19 mouse cellular contexts compared by ENCODE assay signal in genomic region chr16:82521582-82521981, GRCm38 (mm10).
A peak's percentile ranks its signal among the peaks of the same experiment; 100 is the strongest.
DNase-seq lines count a peak whose midpoint lies in the region; ATAC-seq and TF ChIP-seq lines count a peak whose summit lies in the region.
"Had no signal": no experiment of that assay in that cellular context is flagged by ENCODE, and none has a peak within 500 bp of the region (broad histone marks: within the 10 kb centered on the region; RNA-seq: fewer than 3 reads in every experiment).

No protein-coding gene starts in this region.

- H3K4me2 ChIP-seq in forebrain, postnatal 0 days (ENCODE audit: low read depth): no peak overlapping the region
- no peak overlapping the region for H3K4me2 ChIP-seq in stomach, postnatal 0 days (replicated peaks; ENCODE audit: low read depth)
- H3K4me2 ChIP-seq: liver, embryonic 11.5 days; lung, embryonic 15.5 days; midbrain, embryonic 12.5 days had no signal

- H3K36me3 ChIP-seq in forebrain, postnatal 0 days (ENCODE audit: insufficient read depth): no peaks in the 10 kb centered on the region
- H3K36me3 ChIP-seq in forebrain, embryonic 10.5 days (replicated peaks): no peaks in the 10 kb centered on the region
- H3K36me3 ChIP-seq in stomach, postnatal 0 days (ENCODE audit: control insufficient read depth, insufficient read depth, low read length): no peaks in the 10 kb centered on the region
- H3K36me3 ChIP-seq: limb, embryonic 10.5 days; lung, embryonic 15.5 days; midbrain, embryonic 12.5 days had no signal

- DNase-seq in forebrain, postnatal 0 days: peak; percentile 30
- no peak for DNase-seq in forebrain, embryonic 10.5 days (ENCODE audit: extremely low spot score, low spot score)
- no peak for DNase-seq in left cerebral cortex, adult 2 months (ENCODE audit: extremely low spot score in 1 of 2, low spot score in 2 of 2)
- no peak for DNase-seq in left cerebral cortex, adult 18-20 months (ENCODE audit: low spot score in 2 of 2)
- DNase-seq in Muller cell, postnatal 12 days (ENCODE audit: inconsistent ontology term): peak; percentile 4
- no peak for DNase-seq in stomach, postnatal 0 days (ENCODE audit: low spot score)
- no peak for DNase-seq in cerebellum, postnatal 36 days
- DNase-seq: cerebellum, adult 11-12 months; heart, adult 11 months; kidney, adult 8-10 months; kidney, postnatal 4 days; right cerebral cortex, adult 18-20 months; thymus, adult 2 months had no signal

- no peak for TF ChIP-seq EP300 in stomach, postnatal 0 days (optimal IDR thresholded peaks at IDR 0.05)

- H3K27me3 ChIP-seq in forebrain, postnatal 0 days (ENCODE audit: insufficient read depth, low read length): no peaks in the 10 kb centered on the region
- H3K27me3 ChIP-seq in forebrain, embryonic 10.5 days (ENCODE audit: poor library complexity, severe bottlenecking): no peaks in the 10 kb centered on the region
- H3K27me3 ChIP-seq in stomach, postnatal 0 days (ENCODE audit: control insufficient read depth, insufficient read depth, low read length): no peaks in the 10 kb centered on the region
- H3K27me3 ChIP-seq: lung, embryonic 15.5 days; midbrain, embryonic 12.5 days had no signal

- H3K4me1 ChIP-seq in forebrain, postnatal 0 days (ENCODE audit: insufficient read depth): no peaks in the 10 kb centered on the region
- H3K4me1 ChIP-seq in forebrain, embryonic 10.5 days: no peaks in the 10 kb centered on the region
- no peaks in the 10 kb centered on the region for H3K4me1 ChIP-seq in stomach, postnatal 0 days (replicated peaks; ENCODE audit: control insufficient read depth, insufficient read depth)
- H3K4me1 ChIP-seq: limb, embryonic 10.5 days; lung, embryonic 15.5 days; midbrain, embryonic 12.5 days had no signal

- H3K9ac ChIP-seq in forebrain, postnatal 0 days: no peak overlapping the region
- no peak overlapping the region for H3K9ac ChIP-seq in stomach, postnatal 0 days (ENCODE audit: low read length)
- H3K9ac ChIP-seq: lung, embryonic 15.5 days; midbrain, embryonic 12.5 days had no signal

- H3K4me3 ChIP-seq in forebrain, postnatal 0 days (ENCODE audit: low read depth, low read length): no peak overlapping the region
- H3K4me3 ChIP-seq in forebrain, embryonic 10.5 days: no peak overlapping the region
- no peak overlapping the region for H3K4me3 ChIP-seq in left cerebral cortex, adult 2 months
- H3K4me3 ChIP-seq in stomach, postnatal 0 days (ENCODE audit: low read depth, low read length): no peak overlapping the region
- H3K4me3 ChIP-seq: limb, embryonic 10.5 days; lung, embryonic 15.5 days; midbrain, embryonic 12.5 days had no signal

- no peaks in the 10 kb centered on the region for H3K9me3 ChIP-seq in forebrain, postnatal 0 days (ENCODE audit: low read length)
- no peaks in the 10 kb centered on the region for H3K9me3 ChIP-seq in forebrain, embryonic 10.5 days
- no peaks in the 10 kb centered on the region for H3K9me3 ChIP-seq in stomach, postnatal 0 days (ENCODE audit: control insufficient read depth, low read length)
- H3K9me3 ChIP-seq: limb, embryonic 10.5 days; lung, embryonic 15.5 days; midbrain, embryonic 12.5 days had no signal

- no peak for ATAC-seq in forebrain, postnatal 0 days
- no peak for ATAC-seq in stomach, postnatal 0 days (ENCODE audit: low FRiP score, low TSS enrichment)
- ATAC-seq: forebrain, embryonic 16.5 days had no signal

- no peak overlapping the region for H3K27ac ChIP-seq in forebrain, postnatal 0 days (ENCODE audit: low read depth, low read length)
- no peak overlapping the region for H3K27ac ChIP-seq in forebrain, embryonic 10.5 days
- no peak overlapping the region for H3K27ac ChIP-seq in left cerebral cortex, adult 2 months
- no peak overlapping the region for H3K27ac ChIP-seq in stomach, postnatal 0 days (replicated peaks)
- H3K27ac ChIP-seq: limb, embryonic 10.5 days; lung, embryonic 15.5 days; macrophage; midbrain, embryonic 12.5 days had no signal

- TF ChIP-seq CTCF in forebrain, postnatal 0 days (IDR thresholded peaks at IDR 0.05; ENCODE audit: low read depth): peak; percentile 52
- TF ChIP-seq CTCF in left cerebral cortex, adult 2 months (IDR thresholded peaks at IDR 0.05): peak; percentile 63
- TF ChIP-seq CTCF in stomach, postnatal 0 days (IDR thresholded peaks at IDR 0.05; ENCODE audit: low read depth): peak; percentile 52

- intact Hi-C loops in left cerebral cortex, adult 2 months (cut with DNase I): loop anchor here (5.0 to 10.0 kb wide), 2 partner anchors 1189 to 1613 kb away; no protein-coding TSS in a partner anchor

Comparison
In these comparisons a context has a peak if more than half of its experiments do, and no peak if none do; other contexts are left out.
1. DNase-seq: peak in forebrain, postnatal 0 days (single experiment) and Muller cell, postnatal 12 days (single experiment); none in forebrain, embryonic 10.5 days (single experiment), left cerebral cortex, adult 2 months (0 of 2), left cerebral cortex, adult 18-20 months (0 of 2), stomach, postnatal 0 days (single experiment) and cerebellum, postnatal 36 days (0 of 2).
2. Peak in every context shown above with its lines, with median percentiles within 50 percentile points of each other: CTCF ChIP-seq.